Mouse (Mus musculus): Measurements from ENCODE around the gene Actg1. TPM values are rescaled to one million over a fixed set of nuclear protein-coding genes. Genes with fewer than 3 reads are reported as not detected.
"Not testable (repeated sequence)": the region's sequence is repeated elsewhere in the genome, so short reads cannot be mapped to it uniquely, and the experiment has no call there.

Gene Actg1
- total RNA-seq, 1 experiment: 2,367 TPM

- peak overlapping the region; percentile 67 to 79 for H3K4me3 ChIP-seq (ENCODE audit: insufficient read depth in 1 of 2, low read depth in 1 of 2, low read length in 2 of 2, poor library complexity in 1 of 2, severe bottlenecking in 1 of 2)
- peaks cover 19% of the 10 kb centered on the region for H3K36me3 ChIP-seq (ENCODE audit: control insufficient read depth, insufficient read depth, low read length, poor library complexity, severe bottlenecking)
- in situ Hi-C loops (cut with MboI; ENCODE audit: low sequenced_read_pairs in 2 of 2, unreplicated experiment in 2 of 2): no loop called here
- H3K27ac ChIP-seq (ENCODE audit: insufficient read depth, low read depth, low read length, poor library complexity, severe bottlenecking): peak overlapping the region; percentile 99
- peak; percentile 82 for DNase-seq (ENCODE audit: low read depth, low spot score)
- H3K9ac ChIP-seq (ENCODE audit: insufficient read depth, low read depth, low read length, poor library complexity, severe bottlenecking): peak overlapping the region; percentile 94
- no peak for TF ChIP-seq ZNF384 (IDR thresholded peaks at IDR 0.05; ENCODE audit: low read depth, low read length)
- TF ChIP-seq CHD2 (IDR thresholded peaks at IDR 0.05; ENCODE audit: low read depth, low read length): no peak
- no peak for TF ChIP-seq ZC3H11A (IDR thresholded peaks at IDR 0.05; ENCODE audit: borderline replicate concordance, low read depth, low read length)
- no peak for TF ChIP-seq HCFC1 (IDR thresholded peaks at IDR 0.05; ENCODE audit: borderline replicate concordance, insufficient read depth, low read length)
- TF ChIP-seq MAFK (IDR thresholded peaks at IDR 0.05; ENCODE audit: insufficient read depth, low read depth, low read length): no peak
- no peaks in the 10 kb centered on the region for H3K9me3 ChIP-seq (ENCODE audit: control insufficient read depth, insufficient read depth, low read depth, low read length)
- H3K4me1 ChIP-seq (ENCODE audit: control insufficient read depth in 2 of 2, insufficient read depth in 2 of 2, low read length in 2 of 2, poor library complexity in 1 of 2): peaks cover 4 to 30% of the 10 kb centered on the region in 2 experiments; a peak in 3 of 4 replicates
These were observed 1.8 kb upstream of the Actg1 start for GRCm38 (mm10) chr11:120349986-120350702.

DNA sequence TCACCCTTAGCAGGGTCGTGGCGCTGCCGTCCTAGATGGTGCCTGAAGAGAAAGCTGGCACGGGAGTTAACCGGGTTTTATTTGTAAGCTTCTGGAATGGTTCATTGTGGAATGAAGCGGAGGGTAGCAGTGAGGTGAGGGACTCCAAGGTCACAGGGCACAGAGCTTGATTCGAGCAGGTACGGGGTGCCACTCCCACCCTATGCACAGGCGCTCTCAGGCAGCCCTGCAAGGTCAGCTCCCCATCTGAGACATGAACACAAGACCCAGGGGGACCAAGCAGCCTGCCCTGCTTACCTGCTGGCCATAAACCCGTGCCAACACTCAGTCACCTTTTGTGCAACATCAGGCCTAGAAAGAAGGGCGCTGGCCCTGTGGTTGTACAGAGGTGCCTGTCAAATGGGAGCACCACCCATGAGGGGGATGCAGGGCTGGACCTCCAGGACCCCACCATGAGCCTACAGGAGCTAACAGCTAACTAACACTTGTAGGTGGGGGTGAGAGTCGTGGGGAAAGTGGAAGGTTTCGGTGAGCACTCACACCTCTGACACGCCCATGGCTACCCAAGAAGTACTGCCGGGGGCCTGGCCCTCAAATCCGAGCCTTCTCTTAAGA lies 1.1 kb upstream of the Actg1 start:
- peaks cover 21% of the 10 kb centered on the region for H3K36me3 ChIP-seq (ENCODE audit: control insufficient read depth, insufficient read depth, low read length, poor library complexity, severe bottlenecking)
- H3K4me1 ChIP-seq (ENCODE audit: control insufficient read depth in 2 of 2, insufficient read depth in 2 of 2, low read length in 2 of 2, poor library complexity in 1 of 2): peaks cover 4 to 30% of the 10 kb centered on the region in 2 experiments; a peak in 3 of 4 replicates
- in situ Hi-C loops (cut with MboI; ENCODE audit: low sequenced_read_pairs in 2 of 2, unreplicated experiment in 2 of 2): no loop called here
- no peak for DNase-seq (ENCODE audit: low read depth, low spot score)
- H3K27ac ChIP-seq (ENCODE audit: insufficient read depth, low read depth, low read length, poor library complexity, severe bottlenecking): peak overlapping the region; percentile 99
- TF ChIP-seq MAFK (IDR thresholded peaks at IDR 0.05; ENCODE audit: insufficient read depth, low read depth, low read length): no peak
- TF ChIP-seq ZC3H11A (IDR thresholded peaks at IDR 0.05; ENCODE audit: borderline replicate concordance, low read depth, low read length): no peak
- TF ChIP-seq ZNF384 (IDR thresholded peaks at IDR 0.05; ENCODE audit: low read depth, low read length): no peak
- TF ChIP-seq CHD2 (IDR thresholded peaks at IDR 0.05; ENCODE audit: low read depth, low read length): no peak
- TF ChIP-seq HCFC1 (IDR thresholded peaks at IDR 0.05; ENCODE audit: borderline replicate concordance, insufficient read depth, low read length): no peak
- no peaks in the 10 kb centered on the region for H3K9me3 ChIP-seq (ENCODE audit: control insufficient read depth, insufficient read depth, low read depth, low read length)
- peak overlapping the region; percentile 94 for H3K9ac ChIP-seq (ENCODE audit: insufficient read depth, low read depth, low read length, poor library complexity, severe bottlenecking)
- H3K4me3 ChIP-seq (ENCODE audit: insufficient read depth in 1 of 2, low read depth in 1 of 2, low read length in 2 of 2, poor library complexity in 1 of 2, severe bottlenecking in 1 of 2): peak overlapping the region; percentile 67 to 79

DNA sequence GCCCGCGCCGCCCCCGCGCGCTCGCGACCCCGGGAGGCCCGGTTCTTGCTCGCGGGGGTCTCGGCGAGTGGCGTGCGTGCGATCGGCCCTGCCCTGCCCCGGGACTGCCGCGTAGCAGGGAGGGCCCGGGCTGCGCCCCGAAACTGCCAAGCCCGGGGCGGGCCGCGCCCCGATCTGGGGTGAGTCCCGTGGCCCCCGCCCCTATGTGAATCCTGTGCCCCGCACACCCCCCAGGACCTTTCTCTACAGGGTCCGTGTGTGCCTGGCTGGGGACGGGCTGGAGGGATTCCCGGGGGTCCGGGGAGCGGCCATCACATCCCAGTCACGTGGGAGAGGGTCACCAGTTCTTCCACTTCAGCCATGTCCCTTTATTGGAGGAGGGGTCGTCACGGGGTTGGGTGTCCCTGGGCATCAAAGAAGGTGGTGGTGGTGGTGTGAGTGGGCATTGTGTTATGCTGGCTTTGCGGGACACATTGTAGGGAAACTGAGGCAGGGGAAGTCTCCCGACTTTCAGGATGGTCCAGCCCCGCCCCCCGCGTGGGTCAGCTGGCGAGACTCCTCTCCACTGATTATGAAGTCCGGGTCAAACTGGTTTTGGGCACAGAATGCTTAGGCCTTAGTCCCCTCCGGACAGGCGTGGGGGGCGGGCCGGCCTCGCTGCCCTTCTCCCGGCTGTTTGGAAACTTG lies 485 bp upstream of the Actg1 start:
- no peaks in the 10 kb centered on the region for H3K9me3 ChIP-seq (ENCODE audit: control insufficient read depth, insufficient read depth, low read depth, low read length)
- no peak for DNase-seq (ENCODE audit: low read depth, low spot score)
- H3K27ac ChIP-seq (ENCODE audit: insufficient read depth, low read depth, low read length, poor library complexity, severe bottlenecking): peak overlapping the region; percentile 99
- TF ChIP-seq CHD2 (IDR thresholded peaks at IDR 0.05; ENCODE audit: low read depth, low read length): no peak
- TF ChIP-seq ZNF384 (IDR thresholded peaks at IDR 0.05; ENCODE audit: low read depth, low read length): no peak
- TF ChIP-seq MAFK (IDR thresholded peaks at IDR 0.05; ENCODE audit: insufficient read depth, low read depth, low read length): no peak
- TF ChIP-seq HCFC1 (IDR thresholded peaks at IDR 0.05; ENCODE audit: borderline replicate concordance, insufficient read depth, low read length): no peak
- TF ChIP-seq ZC3H11A (IDR thresholded peaks at IDR 0.05; ENCODE audit: borderline replicate concordance, low read depth, low read length): no peak
- H3K9ac ChIP-seq (ENCODE audit: insufficient read depth, low read depth, low read length, poor library complexity, severe bottlenecking): peak overlapping the region; percentile 94
- H3K4me3 ChIP-seq (ENCODE audit: insufficient read depth in 1 of 2, low read depth in 1 of 2, low read length in 2 of 2, poor library complexity in 1 of 2, severe bottlenecking in 1 of 2): peak overlapping the region; percentile 67 to 79
- peaks cover 3 to 29% of the 10 kb centered on the region in 2 experiments; a peak in 3 of 4 replicates for H3K4me1 ChIP-seq (ENCODE audit: control insufficient read depth in 2 of 2, insufficient read depth in 2 of 2, low read length in 2 of 2, poor library complexity in 1 of 2)
- H3K36me3 ChIP-seq (ENCODE audit: control insufficient read depth, insufficient read depth, low read length, poor library complexity, severe bottlenecking): peaks cover 21% of the 10 kb centered on the region
- in situ Hi-C loops (cut with MboI; ENCODE audit: low sequenced_read_pairs in 2 of 2, unreplicated experiment in 2 of 2): no loop called here

DNA sequence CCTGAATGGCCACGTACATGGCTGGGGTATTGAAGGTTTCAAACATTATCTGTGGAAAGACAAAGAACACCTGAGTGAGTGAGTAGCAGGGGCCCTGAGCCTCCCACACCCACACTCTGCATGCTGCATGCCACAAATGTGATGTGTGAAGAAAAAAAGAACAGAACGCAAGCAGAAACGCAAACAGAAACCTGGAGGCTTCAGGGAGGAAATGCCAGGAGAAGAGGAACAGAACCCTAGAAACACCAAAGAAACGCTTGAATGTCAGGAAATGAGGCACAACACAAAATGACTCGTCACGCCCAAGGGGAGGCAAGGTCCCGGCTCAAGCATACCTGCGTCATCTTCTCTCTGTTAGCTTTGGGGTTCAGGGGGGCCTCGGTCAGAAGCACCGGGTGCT lies 1.0 kb downstream of the Actg1 start:
- H3K9ac ChIP-seq (ENCODE audit: insufficient read depth, low read depth, low read length, poor library complexity, severe bottlenecking): peak overlapping the region; percentile 94
- no peaks in the 10 kb centered on the region for H3K9me3 ChIP-seq (ENCODE audit: control insufficient read depth, insufficient read depth, low read depth, low read length)
- no peak for DNase-seq (ENCODE audit: low read depth, low spot score)
- in situ Hi-C loops (cut with MboI; ENCODE audit: low sequenced_read_pairs in 2 of 2, unreplicated experiment in 2 of 2): no loop called here
- H3K27ac ChIP-seq (ENCODE audit: insufficient read depth, low read depth, low read length, poor library complexity, severe bottlenecking): no peak overlapping the region
- peak overlapping the region; percentile 59 to 83 for H3K4me3 ChIP-seq (ENCODE audit: insufficient read depth in 1 of 2, low read depth in 1 of 2, low read length in 2 of 2, poor library complexity in 1 of 2, severe bottlenecking in 1 of 2)
- TF ChIP-seq ZNF384 (IDR thresholded peaks at IDR 0.05; ENCODE audit: low read depth, low read length) (no peak), CHD2 (IDR thresholded peaks at IDR 0.05; ENCODE audit: low read depth, low read length) (no peak), MAFK (IDR thresholded peaks at IDR 0.05; ENCODE audit: insufficient read depth, low read depth, low read length) (no peak), ZC3H11A (IDR thresholded peaks at IDR 0.05; ENCODE audit: borderline replicate concordance, low read depth, low read length) (no peak), HCFC1 (IDR thresholded peaks at IDR 0.05; ENCODE audit: borderline replicate concordance, insufficient read depth, low read length) (no peak)
- peaks cover 21% of the 10 kb centered on the region for H3K36me3 ChIP-seq (ENCODE audit: control insufficient read depth, insufficient read depth, low read length, poor library complexity, severe bottlenecking)
- H3K4me1 ChIP-seq (ENCODE audit: control insufficient read depth in 2 of 2, insufficient read depth in 2 of 2, low read length in 2 of 2, poor library complexity in 1 of 2): peaks cover 2 to 16% of the 10 kb centered on the region in 2 experiments; a peak in 2 of 4 replicates

DNA sequence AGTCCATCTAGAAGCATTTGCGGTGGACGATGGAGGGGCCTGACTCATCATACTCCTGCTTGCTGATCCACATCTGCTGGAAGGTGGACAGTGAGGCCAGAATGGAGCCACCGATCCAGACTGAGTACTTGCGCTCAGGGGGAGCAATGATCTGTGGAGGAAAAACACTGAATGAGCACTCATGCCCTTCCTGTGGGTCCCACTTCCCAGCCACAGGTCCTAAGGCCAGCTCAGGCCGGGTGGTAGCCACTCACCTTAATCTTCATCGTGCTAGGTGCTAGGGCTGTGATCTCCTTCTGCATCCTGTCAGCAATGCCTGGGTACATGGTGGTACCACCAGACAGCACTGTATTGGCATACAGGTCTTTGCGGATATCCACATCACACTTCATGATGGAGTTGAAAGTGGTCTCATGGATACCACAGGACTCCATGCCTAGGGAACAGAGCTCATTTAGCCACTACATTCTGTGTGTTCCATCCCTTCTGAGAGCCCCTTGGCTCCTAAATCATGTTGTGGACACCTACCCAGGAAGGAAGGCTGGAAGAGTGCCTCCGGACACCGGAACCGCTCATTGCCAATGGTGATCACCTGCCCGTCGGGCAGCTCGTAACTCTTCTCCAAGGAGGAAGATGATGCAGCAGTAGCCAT lies 1.8 kb downstream of the Actg1 start:
- H3K9me3 ChIP-seq (ENCODE audit: control insufficient read depth, insufficient read depth, low read depth, low read length); H3K27ac ChIP-seq (ENCODE audit: insufficient read depth, low read depth, low read length, poor library complexity, severe bottlenecking); in situ Hi-C loops (cut with MboI; ENCODE audit: low sequenced_read_pairs in 2 of 2, unreplicated experiment in 2 of 2); DNase-seq (ENCODE audit: low read depth, low spot score): not testable (repeated sequence)
- Histone ChIP-seq H3K9ac (ENCODE audit: insufficient read depth, low read depth, low read length, poor library complexity, severe bottlenecking) (peak overlapping the region; percentile 39), H3K36me3 (ENCODE audit: control insufficient read depth, insufficient read depth, low read length, poor library complexity, severe bottlenecking) (peaks cover 21% of the 10 kb centered on the region), H3K4me3 (ENCODE audit: insufficient read depth in 1 of 2, low read depth in 1 of 2, low read length in 2 of 2, poor library complexity in 1 of 2, severe bottlenecking in 1 of 2) (peak overlapping the region in 1 of 2 experiments; percentile 48; a peak in 3 of 4 replicates), H3K4me1 (ENCODE audit: control insufficient read depth in 2 of 2, insufficient read depth in 2 of 2, low read length in 2 of 2, poor library complexity in 1 of 2) (peaks cover 2 to 11% of the 10 kb centered on the region in 2 experiments; a peak in 2 of 4 replicates)

Measured in ES-E14 (cell line).